Mouse (Mus musculus): Measurements from ENCODE around the gene Clybl.

DNA sequence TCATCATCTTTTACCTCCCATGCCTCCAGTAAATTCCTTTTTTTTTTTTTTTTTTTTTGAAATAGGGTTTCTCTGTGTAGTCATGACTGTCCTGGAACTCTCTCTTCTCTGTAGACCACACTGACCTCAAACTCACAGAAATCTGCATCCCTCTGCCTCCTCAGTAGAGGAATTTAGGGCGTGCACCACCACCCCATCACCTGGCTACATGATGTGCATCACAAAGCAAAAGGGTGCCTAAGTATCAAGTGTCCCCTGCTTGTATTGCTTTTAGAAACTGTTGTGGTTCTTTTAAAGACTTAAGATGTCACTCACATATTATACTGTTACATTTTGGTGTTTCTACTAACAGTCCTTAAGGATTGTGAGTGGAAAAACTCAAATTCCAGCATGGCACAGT is 211.6 kb downstream of the Clybl start:
- TF ChIP-seq GATA1 (IDR thresholded peaks at IDR 0.05; ENCODE audit: low read length), result no peak
- no peak for TF ChIP-seq TAL1 (IDR thresholded peaks at IDR 0.05; ENCODE audit: low read length)

Data from erythroblast, embryonic 14.5 days (primary cell).